Mouse (Mus musculus) kidney, adult 2 months (tissue): Measurements from ENCODE around the gene AB124611. TPM values are rescaled to one million over a fixed set of nuclear protein-coding genes. Genes with fewer than 3 reads are reported as not detected.
"Not testable (repeated sequence)": the region's sequence is repeated elsewhere in the genome, so short reads cannot be mapped to it uniquely, and the experiment has no call there.

Experiments
- DNase-seq: peaks from one replicate; pipeline ENCODE4 v3.0.0; 2021
- H3K27ac ChIP-seq: fragments of 200-500 bp; 2 replicates; pipeline ENCODE4 v1.5.1; 2012; ENCODE audit warnings: low read depth, low read length, control low read depth, inconsistent platforms; ENCODE audit not compliant: insufficient read depth
- H3K27me3 ChIP-seq: fragments of 200-500 bp; replicated peaks from 2 replicates; pipeline ENCODE4 v1.6.1; 2012; ENCODE audit warnings: mild to moderate bottlenecking, moderate library complexity, low read length, inconsistent platforms; ENCODE audit not compliant: control insufficient read depth, insufficient read depth
- H3K36me3 ChIP-seq: fragments of 200-500 bp; 2 replicates; pipeline ENCODE4 v1.6.1; 2012; ENCODE audit warnings: mild to moderate bottlenecking, moderate library complexity, low read length, inconsistent platforms; ENCODE audit not compliant: control insufficient read depth, insufficient read depth
- H3K4me1 ChIP-seq: fragments of 200-500 bp; 2 replicates; pipeline ENCODE4 v1.6.1; 2011; ENCODE audit warnings: low read length; ENCODE audit not compliant: control insufficient read depth, insufficient read depth
- H3K4me3 ChIP-seq: fragments of 200-500 bp; 2 replicates; pipeline ENCODE4 v1.5.1; 2011; ENCODE audit warnings: mild to moderate bottlenecking, low read depth, low read length, control low read depth; ENCODE audit not compliant: insufficient read depth
- CTCF ChIP-seq: fragments of 200-500 bp; conservative IDR thresholded peaks from 2 replicates; pipeline ENCODE4 v1.5.1; 2011; ENCODE audit warnings: low read depth, mild to moderate bottlenecking, control low read depth, low read length, moderate library complexity, mixed read lengths; ENCODE audit not compliant: insufficient read depth, insufficient read length
- POLR2A ChIP-seq: fragments of 200-500 bp; IDR thresholded peaks from one replicate; pipeline ENCODE4 v1.6.1; 2011; ENCODE audit warnings: low read depth, low read length, control low read depth
- WGBS: fragments of 180-500 bp; shearing (Covaris S2); methylation state at CpG from one replicate; pipeline ENCODE4 v1.1.7; 2018; 5-methylcytosine and 5-hydroxymethylcytosine counted together
- polyA plus RNA-seq: library from polyadenylated mRNA; depleted of rRNA; stranded (reverse); fragments of >200 nt; gene quantifications from 2 replicates; pipeline ENCODE4 v1.2.3, GENCODE M21; 2012

The AB124611 gene
- polyA plus RNA-seq, 1 experiment: 2.6 TPM

DNA sequence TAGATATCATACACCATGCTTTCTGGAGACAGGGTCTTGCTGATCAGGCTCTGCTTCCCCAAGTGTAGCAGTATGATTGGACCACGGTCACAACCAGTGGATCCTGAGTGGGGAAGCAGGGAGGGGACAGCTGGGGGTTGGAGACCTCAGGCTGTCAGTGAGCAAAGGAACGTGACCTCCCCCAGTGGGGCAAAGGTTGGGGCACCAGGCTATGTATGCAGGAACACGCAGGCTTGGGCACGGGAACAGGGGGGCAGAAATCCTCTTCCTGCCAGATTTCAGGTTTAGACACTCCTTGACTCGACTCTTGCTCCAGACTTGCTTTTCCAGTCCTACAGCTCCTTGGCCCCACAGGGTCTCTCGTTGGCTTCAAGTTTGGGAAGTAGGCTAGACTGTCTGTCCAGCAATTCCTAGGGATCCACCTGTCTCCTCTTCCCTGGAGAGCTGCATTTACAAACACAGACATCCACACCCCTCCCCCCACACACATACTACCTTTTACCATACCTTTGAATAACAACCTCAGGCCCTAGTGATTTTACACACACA, 8.0 kb upstream of the AB124611 start:
- Histone ChIP-seq H3K4me3 (no peak overlapping the region), H3K27ac (no peak overlapping the region), H3K36me3 (no peaks in the 10 kb centered on the region), H3K27me3 (no peaks in the 10 kb centered on the region), H3K4me1 (no peaks in the 10 kb centered on the region)
- TF ChIP-seq CTCF (no peak), POLR2A (no peak)
- WGBS: 47% methylated on average over 6 of the region's 6 CpGs
- DNase-seq: no peak

DNA sequence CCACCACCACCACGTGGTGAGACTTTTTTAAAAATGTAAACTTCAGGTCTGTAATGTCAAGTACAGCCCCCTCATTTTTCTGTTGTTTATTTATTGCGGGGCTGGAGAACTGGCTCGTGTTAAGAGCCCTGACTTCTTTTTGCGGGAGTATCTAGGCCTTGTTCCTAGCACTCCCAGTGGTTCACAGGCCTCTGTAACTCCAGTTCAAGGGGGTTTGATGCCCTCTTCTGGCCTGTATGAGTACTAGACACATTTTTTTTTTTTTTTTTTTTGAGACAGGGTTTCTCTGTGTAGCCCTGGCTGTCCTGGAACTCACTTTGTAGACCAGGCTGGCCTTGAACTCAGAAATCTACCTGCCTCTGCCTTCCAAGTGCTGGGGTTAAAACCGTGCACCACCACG, 7.3 kb upstream of the AB124611 start:
- not testable (repeated sequence) for H3K27me3 ChIP-seq, H3K36me3 ChIP-seq, H3K4me3 ChIP-seq, DNase-seq, H3K27ac ChIP-seq, H3K4me1 ChIP-seq
- 86% methylated on average over 6 of the region's 6 CpGs for WGBS

DNA sequence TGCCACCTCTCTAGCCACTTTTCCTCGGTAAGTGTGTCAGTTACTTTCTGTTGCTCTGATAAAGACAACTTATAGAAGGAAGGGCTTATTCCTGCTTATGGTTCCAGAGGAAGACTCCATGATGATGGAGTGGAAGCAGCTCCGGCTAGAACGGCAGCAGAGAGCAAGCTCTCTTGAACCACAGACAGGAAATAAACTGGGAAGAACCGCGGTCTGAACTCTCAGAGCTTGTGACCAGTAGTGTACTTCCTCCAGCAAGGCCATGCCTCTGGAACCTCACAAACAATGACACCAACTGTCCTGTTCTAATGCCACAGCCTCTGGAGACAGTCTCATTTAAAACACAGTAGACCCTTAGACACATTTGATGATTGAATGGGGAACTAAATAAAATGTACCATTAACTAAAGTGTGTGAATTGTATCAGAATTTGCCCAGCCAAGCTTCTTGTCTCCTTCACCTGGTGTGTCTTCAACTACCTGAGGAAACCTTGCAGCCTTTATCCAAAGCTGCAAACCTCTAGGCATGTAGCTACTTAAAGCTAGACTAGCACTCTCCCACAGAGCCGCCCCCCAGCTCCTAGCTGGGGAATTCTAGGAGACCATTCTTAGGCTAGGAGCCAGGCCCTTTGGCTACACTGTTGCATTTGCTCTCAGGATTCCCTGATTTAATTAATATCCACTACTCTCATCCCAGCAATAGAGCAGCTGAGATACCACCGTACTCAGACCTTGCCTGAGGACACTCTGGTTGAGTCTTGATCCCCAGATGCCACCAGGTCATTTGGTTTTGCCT, 637 bp upstream of the AB124611 start:
- H3K4me3 ChIP-seq: no peak overlapping the region
- no peak for DNase-seq
- H3K36me3 ChIP-seq: no peaks in the 10 kb centered on the region
- H3K27ac ChIP-seq: no peak overlapping the region
- H3K4me1 ChIP-seq: no peaks in the 10 kb centered on the region
- H3K27me3 ChIP-seq: no peaks in the 10 kb centered on the region
- 63% methylated on average over 7 of the region's 7 CpGs for WGBS
- TF ChIP-seq CTCF (no peak), POLR2A (no peak)

DNA sequence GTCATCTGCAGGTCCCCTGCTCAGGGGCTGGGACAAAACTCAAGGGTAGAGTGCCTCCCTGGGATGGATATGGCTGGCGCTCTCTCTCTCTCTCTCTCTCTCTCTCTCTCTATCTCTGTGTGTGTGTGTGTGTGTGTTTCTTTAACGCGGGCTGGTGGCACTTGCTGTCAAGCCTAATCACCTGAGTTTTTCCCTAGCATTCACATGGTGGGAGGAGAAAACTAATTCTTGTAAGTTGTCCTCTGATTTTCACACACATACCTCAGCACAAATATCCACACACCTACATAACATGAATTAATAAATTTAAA, 613 bp downstream of the AB124611 start:
- no peak for TF ChIP-seq CTCF
- DNase-seq: no peak
- H3K4me1 ChIP-seq: no peaks in the 10 kb centered on the region
- no peak overlapping the region for H3K4me3 ChIP-seq
- H3K27me3 ChIP-seq: no peaks in the 10 kb centered on the region
- 84% methylated on average over 3 of the region's 3 CpGs for WGBS
- no peak overlapping the region for H3K27ac ChIP-seq
- no peaks in the 10 kb centered on the region for H3K36me3 ChIP-seq

DNA sequence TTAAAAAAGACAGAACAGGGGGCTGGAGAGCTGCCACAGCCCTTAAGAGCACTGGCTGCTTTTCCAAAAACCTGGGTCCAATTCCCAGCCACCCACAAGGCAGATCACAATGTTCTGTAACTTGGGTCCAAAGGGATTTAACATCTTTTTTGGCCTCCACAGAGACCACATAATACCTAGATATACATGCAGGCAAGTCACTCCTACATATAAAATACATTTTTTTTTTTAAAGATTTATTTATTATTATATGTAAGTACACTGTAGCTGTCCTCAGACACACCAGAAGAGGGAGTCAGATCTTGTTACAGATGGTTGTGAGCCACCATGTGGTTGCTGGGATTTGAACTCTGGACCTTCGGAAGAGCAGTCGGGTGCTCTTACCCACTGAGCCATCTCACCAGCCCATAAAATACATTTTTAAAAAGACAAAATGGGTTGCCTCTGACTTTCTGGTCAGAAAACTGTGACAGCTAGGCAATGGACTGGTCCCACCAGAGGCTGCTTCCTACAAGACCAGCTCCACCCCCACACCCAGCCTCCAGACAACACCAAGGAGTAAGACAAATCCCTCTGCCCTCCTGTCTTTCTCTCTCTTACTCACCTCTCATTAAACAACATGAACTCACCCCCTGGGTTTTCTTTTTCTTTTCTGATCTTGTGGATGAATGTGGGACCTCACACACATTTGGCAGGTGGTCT, 1.3 kb downstream of the AB124611 start:
- TF ChIP-seq POLR2A: no peak
- TF ChIP-seq CTCF: no peak
- Histone ChIP-seq H3K27me3 (no peaks in the 10 kb centered on the region), H3K4me1 (no peaks in the 10 kb centered on the region), H3K36me3 (no peaks in the 10 kb centered on the region), H3K4me3 (no peak overlapping the region), H3K27ac (no peak overlapping the region)
- DNase-seq: no peak
- 82% methylated on average over 2 of the region's 2 CpGs for WGBS

DNA sequence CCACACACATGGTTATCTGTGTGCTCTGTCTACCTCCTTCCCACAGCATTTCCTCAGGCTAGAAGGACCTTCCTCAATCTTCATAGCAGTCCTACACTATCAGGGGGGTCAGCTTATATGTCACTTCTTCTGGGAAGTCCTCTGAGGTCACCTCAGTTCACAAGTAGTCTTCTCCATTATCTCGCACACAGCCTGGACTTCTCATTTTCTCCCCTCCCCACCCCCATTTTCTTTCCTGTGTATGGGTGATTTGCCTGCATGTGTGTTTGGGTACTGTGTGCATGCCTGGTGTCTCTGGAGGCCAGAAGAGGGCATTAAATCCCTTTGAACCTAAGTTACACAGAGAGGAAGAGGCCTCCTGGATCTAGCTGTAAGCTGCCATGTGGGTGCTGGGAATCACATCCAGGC, 1.9 kb downstream of the AB124611 start:
- no peak overlapping the region for H3K27ac ChIP-seq
- no peak for DNase-seq
- no peak for TF ChIP-seq CTCF
- no peak for TF ChIP-seq POLR2A
- H3K36me3 ChIP-seq: no peaks in the 10 kb centered on the region
- 88% methylated on average over 1 of the region's 1 CpGs for WGBS
- H3K4me3 ChIP-seq: no peak overlapping the region
- no peaks in the 10 kb centered on the region for H3K27me3 ChIP-seq
- no peaks in the 10 kb centered on the region for H3K4me1 ChIP-seq

DNA sequence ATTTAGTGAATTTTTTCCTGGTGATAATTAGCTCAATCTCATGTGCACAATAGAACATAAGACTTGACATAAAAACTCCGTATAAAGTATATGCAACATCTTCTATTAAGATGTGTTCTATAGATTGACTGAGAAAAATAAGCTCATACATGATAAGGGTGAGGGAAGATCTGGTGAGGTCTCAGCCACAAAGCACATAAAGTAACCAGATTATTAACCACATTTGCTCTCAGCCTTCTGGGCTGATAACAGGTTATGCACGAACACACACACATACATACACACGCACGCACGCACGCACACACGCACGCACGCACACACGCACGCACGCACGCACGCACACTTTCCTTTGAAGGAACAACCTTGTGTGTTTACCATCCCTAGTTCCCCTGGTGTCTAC, 10.5 kb downstream of the AB124611 start:
- no peaks in the 10 kb centered on the region for H3K27me3 ChIP-seq
- no peak overlapping the region for H3K4me3 ChIP-seq
- WGBS: 90% methylated on average over 14 of the region's 14 CpGs
- no peaks in the 10 kb centered on the region for H3K36me3 ChIP-seq
- no peak overlapping the region for H3K27ac ChIP-seq
- TF ChIP-seq CTCF (no peak), POLR2A (no peak)
- no peak for DNase-seq
- no peaks in the 10 kb centered on the region for H3K4me1 ChIP-seq
